Mouse (Mus musculus): ENCODE results near the gene Olfr1106.

The Olfr1106 gene

GRCm38 (mm10) chr2:87052173-87052572, at the start of gene Olfr1106:
TSS of gene Olfr1106 (minus strand) at chr2:87052273.
- DNase-seq (ENCODE audit: low spot score in 2 of 2) = no peak

DNA sequence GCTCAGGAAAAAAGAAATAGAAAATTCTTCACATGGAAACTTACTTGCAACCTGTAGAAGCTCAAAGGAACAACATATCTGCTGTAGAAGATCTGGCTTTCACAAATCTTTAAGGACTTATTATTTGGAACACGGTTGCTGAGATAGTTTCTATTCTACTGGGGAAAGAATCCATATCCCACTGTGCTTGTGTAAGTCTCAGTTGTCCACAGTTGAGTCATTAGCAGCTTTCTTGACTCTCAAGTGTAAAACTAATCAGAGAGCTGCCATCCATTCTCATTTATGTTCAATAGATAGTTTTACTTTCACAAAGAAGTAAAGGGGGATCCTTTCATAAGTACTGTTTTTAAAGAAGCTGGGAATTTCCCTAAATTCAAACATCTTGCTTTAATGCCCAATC, 43.8 kb upstream of the Olfr1106 start, which contains the start of gene Olfr1109:
Gene Olfr1109 (minus strand): TSS at position 101 of the 400 bp plus-strand sequence.
- no peak for DNase-seq (ENCODE audit: low spot score in 2 of 2)

- no peak for DNase-seq (ENCODE audit: low spot score in 2 of 2)
Measured at GRCm38 (mm10) chr2:87075717-87076116, 23.6 kb upstream of the Olfr1106 start, which contains the start of gene Olfr1107. TSS of gene Olfr1107 (minus strand) at chr2:87075817.

GRCm38 (mm10) chr2:87036431-87036830, 15.6 kb downstream of the Olfr1106 start, which contains the start of gene Olfr1105:
TSS of gene Olfr1105 (minus strand) at chr2:87036531.
- no peak for DNase-seq (ENCODE audit: low spot score in 2 of 2)

DNA sequence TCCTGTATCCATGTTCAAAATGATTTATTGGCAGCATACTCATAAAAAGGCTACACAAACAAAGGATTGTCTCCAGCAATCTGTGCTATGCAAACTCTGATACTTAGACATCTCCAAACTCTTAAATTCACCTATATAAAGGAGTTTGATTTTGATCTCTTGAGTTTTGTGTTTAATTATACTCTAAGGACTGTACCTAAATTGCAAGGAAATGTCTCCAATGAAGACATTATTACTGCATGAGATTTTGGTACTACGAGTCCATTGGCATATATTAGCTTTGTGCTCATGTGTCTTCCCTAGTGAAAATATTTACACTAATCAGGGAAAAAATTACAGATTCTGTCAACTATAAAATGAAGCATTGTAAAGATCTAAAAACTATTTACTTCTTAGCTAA, 25.1 kb downstream of the Olfr1106 start, which contains the start of gene Olfr1104:
Gene Olfr1104 (minus strand): TSS at position 101 of the 400 bp plus-strand sequence.
- no peak for DNase-seq (ENCODE audit: low spot score in 2 of 2)

GRCm38 (mm10) chr2:86998098-86998497, 54.0 kb downstream of the Olfr1106 start, which contains the start of gene Olfr1102:
TSS of gene Olfr1102 (plus strand) at chr2:86998398.
- DNase-seq (ENCODE audit: low spot score in 2 of 2) = no peak
